Mouse (Mus musculus) liver, postnatal 0 days (tissue): ENCODE results near the gene Cldn14.

Source experiments
- CTCF ChIP-seq: sonication (generic); IDR thresholded peaks from 2 replicates; pipeline ENCODE4 v1.5.1; 2016; ENCODE audit warnings: antibody characterized with exemption, low read depth
- EP300 ChIP-seq: IDR thresholded peaks from 2 replicates; pipeline ENCODE4 v1.6.1; 2016; ENCODE audit warnings: antibody characterized with exemption, low read depth, mild to moderate bottlenecking

- no peak for TF ChIP-seq CTCF
- no peak for TF ChIP-seq EP300
Measured at GRCm38 (mm10) chr16:94032270-94032669, 23.6 kb upstream of the Cldn14 start.
